Mouse (Mus musculus): ENCODE measurements around the gene Foxp1.

The Foxp1 gene

DNA sequence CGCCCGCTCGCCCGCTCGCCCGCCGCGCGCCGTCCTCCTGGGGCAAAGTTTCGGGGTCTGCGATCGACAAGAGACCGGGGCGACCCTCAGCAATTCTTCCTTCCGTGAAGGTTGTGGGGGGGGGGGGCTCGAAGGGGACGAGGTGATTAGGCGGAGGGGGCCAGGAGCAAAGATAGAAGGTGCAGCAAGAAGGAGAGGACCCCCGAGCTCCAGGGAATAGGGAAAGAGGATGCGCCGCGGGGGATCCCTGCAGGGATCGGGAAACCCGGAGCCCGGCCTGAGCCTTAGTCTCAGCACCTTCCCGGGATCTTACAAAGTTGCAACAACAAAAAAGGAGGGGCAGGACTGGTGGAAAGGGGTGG lies 1.9 kb downstream of the Foxp1 start:
- DNase-seq (ENCODE audit: low read depth), result no peak

DNA sequence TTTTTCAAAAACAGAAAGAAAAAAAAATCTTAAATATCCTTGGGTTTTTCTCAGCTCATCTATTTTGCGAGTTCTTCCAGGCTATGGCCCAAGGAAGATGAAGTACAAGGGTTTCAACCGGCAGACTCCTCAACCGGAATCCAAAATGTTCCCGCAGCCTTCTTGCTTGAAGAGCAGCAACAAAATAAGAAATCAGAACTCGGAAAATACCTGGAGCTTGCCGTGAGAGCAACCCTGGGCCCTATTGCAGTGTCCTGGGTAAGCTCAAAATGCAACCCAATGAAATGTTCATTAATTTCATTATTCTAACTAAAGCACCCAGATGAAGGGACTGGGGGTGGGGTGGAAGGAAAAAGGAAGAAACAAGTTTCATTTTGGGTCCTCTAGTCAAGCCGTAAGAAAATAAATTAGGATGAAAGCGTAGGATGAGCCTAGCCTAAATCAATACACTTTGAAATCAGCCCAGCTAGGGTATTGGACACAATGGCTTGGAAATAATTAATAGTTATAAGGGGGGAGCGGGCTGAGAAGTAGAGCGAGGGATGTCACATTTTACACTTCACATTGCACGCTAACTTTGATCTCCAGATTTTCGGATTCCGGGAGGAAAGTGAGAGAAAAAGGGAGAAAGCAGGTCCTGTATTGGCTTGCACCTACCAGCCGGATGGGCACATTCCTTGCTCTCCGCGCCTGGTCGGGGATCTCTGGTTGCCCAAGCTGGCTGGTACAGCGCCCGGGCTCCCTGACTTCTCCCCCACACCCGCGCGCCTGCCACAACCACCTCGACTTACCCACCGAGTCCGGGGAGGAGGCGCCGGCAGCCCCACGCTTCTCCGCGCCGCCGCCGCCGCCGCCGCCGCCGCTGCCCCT lies 2.5 kb downstream of the Foxp1 start:
- peak; percentile 55 for DNase-seq (ENCODE audit: low read depth)

DNA sequence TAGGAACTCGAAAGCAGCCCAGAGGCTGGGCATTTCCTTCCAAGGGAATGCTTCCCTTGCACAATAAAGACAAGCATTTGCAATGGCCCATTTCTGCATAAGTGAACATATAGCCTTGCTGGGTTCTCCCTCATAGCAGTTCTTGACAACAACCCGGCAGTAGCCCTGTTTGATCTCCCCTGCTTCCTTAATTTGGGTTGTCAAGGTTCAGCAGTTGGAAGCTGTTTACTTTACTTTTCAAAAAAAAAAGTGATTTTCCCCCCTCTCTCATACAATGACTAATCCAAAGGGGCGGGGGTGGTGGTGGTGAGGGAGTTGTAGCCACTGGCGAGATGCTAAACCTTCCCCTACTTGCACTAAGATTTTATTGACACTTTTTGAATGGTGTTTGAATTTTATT lies 3.5 kb downstream of the Foxp1 start:
- peak; percentile 82 for DNase-seq (ENCODE audit: low read depth)

DNA sequence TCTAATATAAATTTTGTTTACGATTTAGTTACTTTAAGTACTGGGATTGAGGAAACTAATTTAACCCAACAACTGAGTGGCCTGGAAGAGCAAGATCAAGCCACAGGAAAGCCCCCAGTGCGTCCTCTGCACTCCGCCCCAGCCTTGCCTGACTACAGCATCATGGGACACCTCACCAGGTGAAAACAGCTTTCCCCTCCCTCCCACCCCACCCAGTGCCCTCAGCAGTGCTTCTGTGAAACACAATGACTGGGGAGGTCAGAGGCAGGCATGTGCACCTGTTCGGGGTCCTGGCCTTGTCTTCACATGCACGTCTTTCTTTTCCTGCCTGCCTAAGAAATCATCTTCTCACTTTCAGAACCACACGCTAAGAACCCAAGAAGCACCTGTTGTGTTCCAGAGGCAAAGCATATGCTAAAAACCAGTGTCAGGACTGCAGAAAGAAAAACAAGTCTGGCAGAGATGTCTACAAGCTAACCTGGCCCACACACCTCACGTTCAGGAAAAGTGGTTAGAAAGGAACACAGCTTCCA lies 6.8 kb downstream of the Foxp1 start:
- no peak for DNase-seq (ENCODE audit: low read depth)

DNA sequence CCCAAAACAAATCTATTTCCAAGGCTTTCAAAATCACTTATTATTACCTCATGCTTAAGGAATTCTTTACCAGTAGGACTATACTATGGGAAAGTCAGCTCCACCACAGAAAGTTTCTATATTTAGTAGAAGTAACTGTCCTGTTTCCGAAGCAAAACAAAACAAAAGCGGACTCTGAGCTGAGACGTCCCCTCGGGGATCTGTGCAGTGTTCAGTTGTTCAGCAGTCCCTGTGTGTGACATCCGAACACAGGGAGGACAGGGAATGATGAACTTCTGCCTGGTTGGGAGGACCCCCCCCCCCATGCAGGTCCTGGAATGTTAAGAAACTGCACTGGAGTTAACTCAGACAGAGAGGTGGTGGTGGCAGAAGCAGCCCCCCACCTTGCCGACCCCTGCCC lies 10.7 kb downstream of the Foxp1 start:
- no peak for DNase-seq (ENCODE audit: low read depth)

DNA sequence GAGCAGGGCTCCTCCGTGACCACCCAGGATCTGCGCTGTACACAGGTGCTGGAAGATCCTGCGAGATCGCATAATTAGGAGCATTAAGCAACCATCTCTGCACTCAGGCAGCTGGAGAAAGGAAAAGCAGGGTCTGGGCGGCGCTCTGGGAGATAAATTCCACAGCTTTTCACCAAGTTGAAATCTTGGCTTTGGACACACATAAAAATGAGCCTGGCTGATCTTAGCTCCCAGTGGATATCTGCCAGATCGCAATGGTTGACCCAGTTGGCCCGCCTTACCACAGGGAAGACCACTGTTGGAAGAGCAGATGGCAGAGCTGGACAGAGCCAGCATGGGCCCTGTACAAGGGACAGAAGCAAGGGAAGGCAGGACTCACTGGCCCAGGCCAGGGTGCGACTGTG lies 13.3 kb downstream of the Foxp1 start:
- DNase-seq (ENCODE audit: low read depth), result no peak

DNA sequence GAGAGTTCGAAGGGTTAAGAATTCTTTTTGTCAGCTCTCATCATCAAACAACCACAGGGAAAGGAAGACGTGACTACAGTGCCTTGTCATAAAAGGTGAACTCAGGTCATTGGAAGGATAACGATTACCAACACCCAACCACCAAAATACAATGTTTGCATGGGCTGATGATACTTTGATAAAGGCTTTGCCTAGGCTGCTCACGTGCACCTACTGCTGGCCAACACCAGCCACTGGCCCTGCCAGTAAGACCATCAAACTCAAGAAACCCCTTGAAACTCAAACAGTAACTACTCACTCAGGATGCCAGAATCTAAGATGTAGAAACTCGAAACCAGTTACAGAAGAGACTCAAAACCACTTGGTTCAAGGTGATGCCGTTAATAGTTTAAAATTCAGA lies 15.7 kb downstream of the Foxp1 start:
- no peak for DNase-seq (ENCODE audit: low read depth)

DNA sequence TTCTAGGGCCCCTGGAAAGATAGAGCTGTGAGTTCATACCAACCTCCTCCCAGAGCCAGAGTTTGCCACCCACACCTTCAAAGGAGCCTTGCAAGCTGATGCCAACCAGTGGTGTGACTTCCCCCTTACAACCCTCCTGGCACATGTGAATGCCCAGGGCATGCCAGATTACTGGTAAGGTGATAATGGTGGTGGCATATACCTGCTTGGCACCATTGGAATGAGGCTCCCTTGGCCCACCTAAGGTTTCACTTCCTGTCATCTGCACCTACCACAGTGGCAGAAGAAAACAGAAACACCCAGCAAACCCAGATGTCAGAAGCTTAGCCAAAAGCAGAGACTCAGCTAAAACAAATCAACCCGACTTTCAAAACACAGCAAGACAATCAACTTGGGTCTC lies 18.8 kb downstream of the Foxp1 start:
- DNase-seq (ENCODE audit: low read depth), result no peak

DNA sequence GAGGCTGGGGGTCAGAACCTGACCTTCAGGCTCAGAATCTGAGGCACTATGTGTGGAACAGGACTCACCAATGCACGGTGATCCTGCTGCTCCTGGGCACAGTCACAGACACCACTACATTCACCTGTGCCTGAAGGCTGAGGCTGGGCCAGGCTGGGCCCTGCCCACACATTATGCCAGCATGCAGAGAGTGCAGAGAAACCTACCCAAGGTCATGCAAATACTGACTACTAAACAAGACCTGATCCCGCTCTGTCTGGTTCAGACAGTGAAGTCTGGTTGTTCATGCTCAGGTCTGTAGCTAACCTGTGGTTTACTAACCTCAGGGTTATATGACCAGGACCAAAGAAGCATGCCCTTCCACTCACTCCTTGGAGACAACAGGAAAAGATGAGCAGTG lies 19.8 kb downstream of the Foxp1 start:
- DNase-seq (ENCODE audit: low read depth), result no peak

DNA sequence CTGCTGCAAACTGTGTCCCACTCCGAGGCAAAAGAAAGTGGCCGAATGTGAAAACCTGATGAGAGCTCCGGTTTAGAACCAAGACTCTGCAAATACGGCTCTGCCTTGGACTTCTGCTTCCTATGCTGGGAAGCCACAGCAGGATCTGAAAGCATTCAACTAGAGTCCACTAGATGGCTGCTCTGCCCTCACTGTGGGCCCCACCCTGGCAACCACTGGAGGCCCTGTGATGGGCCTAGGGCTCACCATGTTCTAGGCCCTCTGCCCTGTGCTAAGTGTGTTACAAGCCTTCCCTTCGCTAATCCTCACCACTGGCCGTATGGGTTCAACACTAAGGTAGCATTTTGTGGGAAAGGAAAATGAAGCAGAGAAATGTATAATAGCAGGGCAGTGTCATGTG lies 20.2 kb downstream of the Foxp1 start:
- DNase-seq (ENCODE audit: low read depth), result no peak

DNA sequence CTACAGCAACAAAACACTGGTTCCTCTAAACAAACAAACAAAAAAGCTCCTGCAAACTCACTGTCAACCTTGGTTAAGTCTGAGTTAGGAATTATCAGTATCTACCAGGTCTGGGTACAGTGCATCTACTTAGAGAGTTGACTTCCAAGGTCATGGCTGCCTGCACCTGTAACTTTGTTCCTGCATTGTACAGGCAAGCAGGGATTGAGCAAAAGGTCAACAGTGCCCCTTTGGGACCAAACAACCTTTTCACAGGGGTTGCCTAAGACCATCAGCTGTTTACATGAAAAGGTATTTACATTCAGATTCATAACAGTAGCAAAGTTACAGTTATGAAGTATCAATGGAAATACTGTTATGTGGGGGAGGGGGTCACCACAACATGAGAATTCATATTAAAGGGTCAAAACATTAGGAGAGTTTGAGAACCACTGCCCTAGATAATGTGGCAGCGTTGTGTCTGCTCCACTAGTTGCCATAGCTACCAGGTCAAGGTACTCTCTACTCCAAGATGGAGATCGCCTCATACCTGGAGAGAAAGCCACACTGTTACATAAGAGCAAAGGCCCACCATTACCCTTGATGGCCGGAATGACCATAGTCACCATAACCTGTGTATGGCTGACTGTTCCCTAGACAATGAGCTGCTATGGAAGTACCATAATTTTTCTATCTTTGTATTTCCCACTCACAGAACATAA lies 21.8 kb downstream of the Foxp1 start:
- no peak for DNase-seq (ENCODE audit: low read depth)

DNA sequence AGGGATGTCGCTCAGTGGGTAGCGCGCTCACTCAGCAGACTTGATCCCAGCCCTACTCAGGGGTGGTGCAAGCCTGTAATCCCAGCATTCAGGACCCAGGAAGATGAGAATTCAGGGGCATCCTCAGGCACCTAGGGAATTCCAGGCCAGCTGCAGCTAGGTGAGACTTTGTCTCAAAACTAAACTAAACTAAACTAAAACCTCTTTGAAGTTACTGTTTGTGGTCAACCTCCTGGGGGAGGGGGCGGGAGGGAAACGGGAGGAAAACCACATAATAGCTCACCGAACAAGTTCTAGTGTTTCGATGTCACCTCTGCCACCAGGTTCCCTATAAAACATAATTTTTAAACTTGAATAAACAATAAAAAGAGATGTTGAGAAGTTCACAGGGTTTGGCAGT lies 24.4 kb downstream of the Foxp1 start:
- peak; percentile 58 for DNase-seq (ENCODE audit: low read depth)

DNA sequence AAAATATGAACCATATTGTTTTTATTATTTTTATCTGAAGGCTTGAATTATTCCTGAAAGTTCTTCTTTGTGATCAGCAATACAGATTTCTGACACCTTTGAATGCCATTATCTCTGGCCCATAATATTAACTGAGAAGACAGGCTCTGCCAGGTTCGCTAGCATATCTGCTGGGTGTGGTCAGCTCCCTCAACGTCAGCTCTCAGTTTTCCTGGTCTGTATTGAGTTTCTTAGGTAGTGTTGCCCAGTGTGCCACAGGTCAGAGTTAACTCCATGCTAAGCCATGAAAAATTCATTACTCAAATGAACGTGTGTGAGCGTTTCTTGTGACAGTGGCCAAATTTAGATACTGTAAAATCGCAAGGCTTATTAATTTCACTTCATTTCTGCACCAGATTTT lies 26.4 kb downstream of the Foxp1 start:
- DNase-seq (ENCODE audit: low read depth), result no peak

DNA sequence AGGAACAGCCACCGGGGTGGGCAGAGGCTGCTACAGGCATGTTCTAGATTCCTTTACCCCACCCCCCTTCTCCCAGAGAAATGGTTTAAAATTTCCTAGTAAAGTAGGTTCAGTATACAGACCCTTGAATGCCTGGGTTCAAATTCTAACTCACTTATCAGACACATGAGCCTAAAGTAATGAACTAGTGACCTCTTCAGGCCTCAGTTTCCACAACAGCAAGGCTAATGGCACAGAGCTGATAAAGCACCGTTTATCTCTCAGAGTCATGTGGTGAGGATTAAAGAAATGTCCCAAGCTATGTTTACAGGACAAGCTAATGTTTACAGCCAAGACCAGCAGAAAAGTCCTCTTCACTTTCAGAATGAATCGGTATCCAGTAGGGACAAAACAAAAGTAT lies 29.6 kb downstream of the Foxp1 start:
- peak; percentile 53 for DNase-seq (ENCODE audit: low read depth)

DNA sequence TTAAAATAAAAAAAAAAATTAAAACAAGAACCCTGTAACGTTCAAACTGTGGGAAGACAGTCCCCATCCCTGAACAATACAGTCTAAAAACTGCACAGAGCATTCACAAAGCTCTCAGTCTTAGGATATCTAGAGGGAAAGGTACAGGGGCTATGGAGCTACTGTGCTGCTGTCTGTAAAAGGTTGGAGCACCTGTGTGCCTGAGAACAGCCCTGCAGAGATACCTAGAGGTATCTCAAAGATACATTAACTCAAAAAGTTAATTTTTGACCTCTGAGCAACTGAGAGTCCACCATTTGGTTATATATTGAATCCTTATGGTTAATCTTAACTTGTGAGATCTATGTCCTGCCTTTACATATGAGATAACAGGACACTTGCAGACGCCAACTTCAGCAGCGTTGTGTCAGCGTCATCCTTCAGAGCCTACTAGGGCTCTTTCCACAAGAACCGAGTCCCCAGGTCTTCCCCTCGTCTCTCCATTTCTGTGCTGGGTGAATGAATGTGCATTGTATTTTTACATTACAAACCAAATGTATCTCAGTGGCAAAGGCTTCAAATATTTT lies 30.5 kb downstream of the Foxp1 start:
- no peak for DNase-seq (ENCODE audit: low read depth)

DNA sequence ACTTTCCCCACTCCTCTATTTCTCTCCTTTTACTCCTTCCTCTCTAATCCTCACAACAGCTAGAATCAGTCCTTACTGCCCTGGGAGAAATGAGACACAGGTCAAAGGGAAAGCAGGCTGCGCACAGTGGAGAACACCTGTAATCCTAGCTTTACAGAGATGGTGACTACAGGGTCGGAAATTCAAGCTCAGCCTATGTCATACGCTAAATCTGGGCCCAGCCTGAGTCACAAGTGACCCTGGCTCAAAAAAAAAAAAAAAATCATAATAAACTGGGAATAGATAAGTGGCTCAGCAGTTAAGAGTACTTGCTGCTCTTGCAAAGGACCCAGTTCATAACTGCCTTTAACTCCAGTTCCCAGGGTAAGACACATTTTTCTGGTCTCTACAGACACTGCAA lies 31.4 kb downstream of the Foxp1 start:
- no peak for DNase-seq (ENCODE audit: low read depth)

DNA sequence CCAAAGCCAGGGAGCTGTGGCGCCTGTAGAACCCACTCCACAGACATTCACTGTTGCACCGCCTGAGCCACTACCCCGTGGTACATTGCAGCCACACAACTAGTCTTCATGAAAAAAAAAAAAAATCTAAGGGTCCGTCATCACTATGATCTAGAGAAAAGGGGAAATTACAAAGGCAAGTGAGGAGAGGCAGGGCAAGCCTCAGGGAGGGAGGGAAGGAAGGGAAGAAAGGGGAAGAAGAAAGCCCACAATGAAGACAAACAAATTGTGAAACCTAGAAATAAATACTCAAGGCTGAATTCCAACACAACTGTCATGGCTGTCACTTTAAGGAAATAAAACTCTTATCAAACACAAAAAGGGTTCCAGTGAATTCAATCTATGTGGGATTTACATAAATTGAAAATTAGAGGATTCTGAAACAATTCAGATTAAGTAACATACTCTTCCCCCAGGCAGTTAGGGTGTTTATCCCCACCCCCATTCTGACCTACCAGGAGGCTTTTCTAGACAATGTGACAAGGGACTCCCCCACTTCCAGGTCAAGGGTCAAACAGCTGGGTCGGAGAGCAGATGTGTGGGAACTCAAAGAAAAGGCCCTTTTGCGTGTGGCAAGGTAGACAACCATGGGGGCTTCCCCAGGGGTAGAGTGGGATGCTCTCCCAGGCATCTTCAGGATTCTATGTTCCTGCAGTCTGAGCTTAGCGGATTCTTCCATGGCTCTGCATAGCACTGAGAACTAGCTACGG lies 32.4 kb downstream of the Foxp1 start:
- peak; percentile 86 for DNase-seq (ENCODE audit: low read depth)

DNA sequence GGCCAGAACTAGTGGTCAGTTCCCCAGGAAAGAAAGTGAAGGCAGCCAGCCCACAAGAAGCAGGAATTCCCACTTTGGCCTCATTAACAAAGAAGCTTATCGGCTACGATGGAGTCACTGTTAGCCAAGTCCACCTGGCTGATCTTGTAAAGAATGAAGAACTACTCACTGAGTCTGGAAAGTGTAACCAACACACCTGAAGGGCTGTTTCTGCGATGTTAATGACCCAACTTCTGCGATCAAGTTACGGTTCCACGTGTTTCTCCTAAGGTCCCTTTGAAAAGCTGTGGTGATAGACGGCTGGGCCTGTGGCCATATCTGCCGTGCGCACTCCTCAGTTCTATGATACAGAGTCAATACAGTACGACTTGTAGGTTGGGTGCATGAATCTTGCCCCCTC lies 33.1 kb downstream of the Foxp1 start:
- no peak for DNase-seq (ENCODE audit: low read depth)

DNA sequence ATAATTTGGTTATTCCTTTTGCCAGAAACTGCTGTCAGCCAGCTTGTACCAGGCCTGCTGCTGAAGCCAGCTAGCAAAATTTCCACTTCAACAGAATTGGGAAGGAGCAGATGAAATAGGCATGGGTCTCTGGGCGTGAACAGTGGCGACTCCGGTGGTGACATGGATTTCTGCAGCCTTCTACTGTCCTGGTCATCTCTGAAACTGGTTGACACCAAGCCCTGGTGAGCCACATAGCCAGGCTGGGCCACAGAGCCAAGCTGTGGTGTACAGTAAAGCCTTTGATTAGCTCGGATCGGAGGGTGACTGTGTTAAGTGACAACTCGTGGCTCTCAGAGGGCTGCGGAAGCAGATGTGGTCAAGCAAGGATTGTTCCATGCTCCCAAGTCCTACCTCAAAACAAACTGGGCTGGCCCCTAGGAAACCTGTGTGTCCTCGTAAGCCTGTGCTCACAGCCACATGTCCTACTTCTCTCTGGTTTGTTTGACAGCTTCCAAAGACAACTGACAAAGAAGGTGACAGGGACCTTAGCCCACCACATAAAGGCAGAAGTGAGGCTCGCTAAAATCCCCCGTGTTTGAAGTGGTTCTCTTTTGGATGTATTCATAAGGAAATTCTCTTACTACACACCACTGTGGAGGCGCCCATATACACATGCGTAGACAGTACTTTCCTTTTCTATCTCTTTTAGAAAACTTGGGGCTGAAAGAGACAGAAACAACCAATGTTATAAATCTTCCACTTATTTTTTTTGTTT lies 36.5 kb downstream of the Foxp1 start:
- DNase-seq (ENCODE audit: low read depth), result peak; percentile 73

DNA sequence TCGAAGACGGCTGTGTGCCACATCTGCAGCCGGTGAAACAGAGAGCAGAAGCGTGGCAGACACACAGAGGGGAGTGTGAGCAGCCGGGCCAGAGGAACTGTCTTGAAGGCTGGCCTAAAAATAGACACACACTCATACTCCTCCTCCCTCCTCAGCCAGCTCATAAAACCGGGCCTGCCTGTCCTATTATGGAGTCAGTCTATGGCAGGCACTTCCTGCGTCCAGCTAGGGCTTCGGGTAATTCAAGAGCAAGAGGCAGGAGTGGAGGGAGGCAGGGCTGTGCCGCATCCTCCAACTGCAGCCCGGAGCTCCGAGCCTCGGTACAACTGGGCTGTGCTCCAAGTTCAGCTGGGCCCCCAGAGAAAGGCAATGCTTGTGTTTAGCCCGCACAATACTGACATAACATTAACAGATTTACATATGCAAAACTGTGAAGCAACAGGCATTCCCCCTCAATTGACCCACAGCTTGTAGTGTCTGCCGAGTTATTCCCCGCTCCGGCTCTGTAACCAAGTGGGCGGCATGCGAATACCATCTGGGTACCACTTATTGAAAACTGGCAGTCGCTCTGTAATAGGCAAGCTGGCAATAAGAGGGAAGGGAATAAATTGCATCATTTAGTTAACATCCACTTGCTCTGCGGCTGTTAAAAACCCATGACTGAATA lies 37.2 kb downstream of the Foxp1 start:
- DNase-seq (ENCODE audit: low read depth), result peak; percentile 90

DNA sequence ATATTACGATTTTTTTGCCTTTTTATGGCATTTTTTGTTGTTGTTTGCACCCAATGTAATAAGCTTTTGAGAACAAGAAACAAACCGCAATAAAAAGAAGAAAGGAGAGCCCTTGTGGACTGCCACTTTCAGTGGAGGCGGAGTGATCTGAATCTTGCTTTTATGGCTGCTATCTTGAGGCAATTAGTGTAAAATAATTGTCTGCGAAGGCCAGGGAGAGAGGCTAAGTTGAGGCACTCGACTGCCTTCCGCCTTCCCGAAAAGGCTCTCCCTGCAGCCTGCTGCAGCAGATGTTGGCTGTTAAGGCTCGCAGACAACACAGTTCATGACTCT lies 37.7 kb downstream of the Foxp1 start:
- DNase-seq (ENCODE audit: low read depth), result no peak
